Mouse (Mus musculus): ENCODE measurements at regions not wholly inside any gene's neighbourhood (a gene's known extent, or its start where the extent isn't known, plus 50 kb on each side); places are given as distances from the start of the nearest gene placed in this dataset.

DNA sequence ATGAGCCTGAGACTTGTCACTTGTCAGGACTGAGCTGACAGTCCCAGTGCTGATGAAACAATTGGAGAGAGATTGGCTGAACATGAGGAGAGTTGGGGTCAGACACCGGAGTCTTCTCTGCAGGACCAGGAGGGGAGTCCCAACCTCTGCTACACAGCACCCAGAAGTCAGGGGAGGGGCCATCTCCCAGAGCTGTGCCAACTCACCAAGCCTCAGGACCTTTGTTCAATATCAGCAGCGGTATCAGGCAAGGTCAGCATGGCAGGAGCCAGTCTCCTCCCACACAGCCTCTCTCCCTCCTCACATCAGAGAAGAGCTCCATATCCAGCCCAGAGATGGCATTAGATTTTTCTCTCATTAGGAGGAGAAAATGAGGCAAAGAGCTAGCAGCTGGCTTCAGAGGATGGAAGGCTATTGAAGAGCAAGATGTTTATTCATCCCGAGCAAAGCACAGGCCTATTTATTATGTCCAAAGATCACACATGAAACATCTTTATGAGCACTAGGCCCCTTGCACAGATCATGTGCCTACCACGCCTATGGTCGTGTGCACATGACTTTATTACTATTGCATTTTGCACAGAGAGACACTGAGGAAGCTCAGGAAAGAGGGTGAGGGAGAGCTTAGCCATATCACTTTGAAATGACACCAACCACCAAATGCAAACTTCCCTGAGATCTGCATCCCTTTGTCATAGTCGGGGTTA, 532.9 kb downstream of the Tshz3 start:
- DNase-seq (ENCODE audit: low spot score): no peak

- no peak for DNase-seq (ENCODE audit: low spot score)
Observed at GRCm38 (mm10) chr7:37240832-37241231, 532.6 kb downstream of the Zfp536 start.

- DNase-seq (ENCODE audit: low spot score): no peak
Observed at GRCm38 (mm10) chr7:37241781-37242180, 531.7 kb downstream of the Zfp536 start.

DNA sequence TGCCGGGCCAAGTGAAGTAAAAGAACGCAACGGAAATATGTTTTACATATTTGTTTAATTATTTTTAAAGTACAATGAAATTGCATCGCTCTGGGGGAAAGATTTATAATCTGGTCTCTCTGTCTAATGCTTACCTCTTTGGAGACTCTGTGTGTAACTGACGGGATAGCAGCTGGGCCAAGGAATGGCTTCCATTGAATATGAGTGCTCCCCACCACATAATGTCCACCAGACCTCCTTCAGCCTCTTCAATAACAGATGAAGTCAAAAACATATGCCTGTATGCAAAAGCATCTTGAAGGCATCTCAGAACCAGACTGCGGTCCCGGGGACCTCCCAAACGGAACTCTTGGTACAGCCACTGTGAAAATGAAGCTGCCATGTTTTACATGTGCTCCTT, 531.0 kb downstream of the Zfp536 start:
- no peak for DNase-seq (ENCODE audit: low spot score)

GRCm38 (mm10) chr7:37246156-37246555, 527.3 kb downstream of the Zfp536 start:
- DNase-seq (ENCODE audit: low spot score): no peak

- no peak for DNase-seq (ENCODE audit: low spot score)
Observed at GRCm38 (mm10) chr7:37254431-37254830, 519.0 kb downstream of the Zfp536 start.

DNA sequence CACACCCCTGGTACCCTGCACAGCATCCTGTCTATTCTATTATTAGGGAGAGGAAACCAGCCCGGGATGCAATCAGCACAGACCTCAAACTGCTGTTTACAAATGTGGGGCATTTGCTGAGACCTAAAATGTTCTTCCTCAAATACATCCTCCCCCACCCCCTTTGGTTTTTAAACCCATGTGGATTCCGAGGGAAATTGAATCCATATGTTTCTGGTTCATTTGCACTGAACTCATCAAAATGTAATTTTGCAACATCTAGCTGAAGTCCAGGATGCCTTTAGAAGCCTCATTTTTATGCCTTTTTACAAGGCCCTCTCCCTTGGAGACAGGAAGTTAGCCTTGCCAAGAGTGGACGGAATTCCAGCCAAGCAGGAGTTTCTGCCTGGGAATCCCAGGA, 517.6 kb downstream of the Zfp536 start:
- DNase-seq (ENCODE audit: low spot score): no peak

GRCm38 (mm10) chr7:37259293-37259692, 514.1 kb downstream of the Zfp536 start:
- DNase-seq (ENCODE audit: low spot score): peak; percentile 29

DNA sequence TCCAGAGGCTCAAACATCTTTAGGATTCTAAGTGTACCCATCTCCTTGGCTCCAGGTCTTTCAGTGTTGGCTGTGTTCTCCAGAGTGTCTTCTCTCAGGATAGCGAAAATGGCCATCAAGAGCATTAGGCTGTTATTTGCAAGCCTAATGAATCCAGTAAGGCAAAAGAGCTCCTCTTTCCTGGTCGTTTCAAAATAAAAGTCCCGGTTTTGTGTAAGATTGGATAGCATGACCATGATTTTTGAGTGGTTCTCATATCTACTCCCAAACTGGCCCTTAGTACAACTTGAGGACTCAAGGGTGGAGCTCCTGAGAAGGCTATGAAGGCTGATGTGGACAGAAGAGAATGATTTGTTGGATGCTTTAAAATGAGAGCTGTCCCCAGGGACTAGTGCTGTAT, 510.6 kb downstream of the Zfp536 start:
- DNase-seq (ENCODE audit: low spot score): no peak

DNA sequence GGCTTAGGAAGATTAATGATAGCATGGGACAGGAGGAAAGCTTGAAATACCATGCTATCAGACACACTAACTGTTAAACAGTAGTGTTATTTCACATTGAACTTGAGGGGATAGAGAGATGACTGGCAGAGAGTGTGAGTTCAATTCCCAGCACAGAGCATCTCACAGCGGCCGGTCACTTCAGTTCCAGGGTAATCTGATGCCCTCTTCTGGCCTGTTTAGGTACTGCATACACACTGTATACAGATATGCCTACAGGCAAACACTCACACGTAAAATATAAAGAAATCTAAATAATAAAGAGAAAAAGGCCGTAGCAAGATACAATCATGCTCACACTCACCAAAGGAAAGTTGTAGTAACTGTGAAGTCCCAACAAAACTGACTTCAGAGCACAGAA, 506.0 kb downstream of the Zfp536 start:
- peak; percentile 12 for DNase-seq (ENCODE audit: low spot score)

GRCm38 (mm10) chr7:37270841-37271240, 502.6 kb downstream of the Zfp536 start:
- DNase-seq (ENCODE audit: low spot score): no peak

- peak; percentile 59 for DNase-seq (ENCODE audit: low spot score)
Observed at GRCm38 (mm10) chr7:37290018-37290417, 483.4 kb downstream of the Zfp536 start.

- DNase-seq (ENCODE audit: low spot score): peak; percentile 69
Observed at GRCm38 (mm10) chr7:37290493-37291045, 482.9 kb downstream of the Zfp536 start.

- DNase-seq (ENCODE audit: low spot score): peak; percentile 24
Observed at GRCm38 (mm10) chr7:37291726-37292125, 481.7 kb downstream of the Zfp536 start.

DNA sequence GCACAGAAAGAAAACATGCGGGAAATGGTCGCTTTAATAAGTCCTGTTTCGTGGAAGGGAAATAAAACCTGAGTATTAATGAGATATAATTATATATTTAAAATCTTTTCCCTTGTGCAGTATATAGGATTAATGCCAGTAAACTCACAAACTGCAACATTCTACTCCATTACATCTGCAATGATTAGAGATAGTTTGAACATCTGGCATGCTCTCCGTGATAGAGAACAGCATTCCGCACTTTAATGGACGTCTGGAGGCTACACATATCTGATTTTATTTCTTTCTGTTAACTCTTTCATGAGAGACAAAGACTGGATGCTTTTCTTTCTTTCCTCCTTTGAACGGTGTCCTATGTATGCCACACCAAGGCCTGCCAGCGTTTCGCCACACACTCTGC, 480.9 kb downstream of the Zfp536 start:
- no peak for DNase-seq (ENCODE audit: low spot score)

GRCm38 (mm10) chr7:37298888-37299287, 474.6 kb downstream of the Zfp536 start:
- peak; percentile 28 for DNase-seq (ENCODE audit: low spot score)

DNA sequence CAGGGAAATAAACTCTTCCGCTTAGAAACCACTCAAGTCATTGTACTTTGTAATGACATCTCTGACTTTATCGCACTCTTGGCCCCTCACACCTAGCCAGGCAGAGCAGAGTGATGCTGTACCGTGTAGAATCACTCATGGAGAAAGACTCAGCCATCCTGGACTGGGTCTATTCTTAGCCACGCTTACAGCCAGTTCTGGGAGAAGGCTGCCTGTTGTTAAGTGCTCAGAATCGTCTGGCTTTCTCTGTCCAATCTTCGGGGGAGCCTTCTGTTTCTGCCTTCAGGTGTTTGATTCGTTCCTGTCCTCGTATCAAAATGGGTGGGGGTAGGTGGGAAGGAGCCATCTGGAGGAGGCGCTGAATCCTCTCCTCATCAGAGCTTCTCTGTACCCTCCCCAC, 468.0 kb downstream of the Zfp536 start:
- no peak for DNase-seq (ENCODE audit: low spot score)

DNA sequence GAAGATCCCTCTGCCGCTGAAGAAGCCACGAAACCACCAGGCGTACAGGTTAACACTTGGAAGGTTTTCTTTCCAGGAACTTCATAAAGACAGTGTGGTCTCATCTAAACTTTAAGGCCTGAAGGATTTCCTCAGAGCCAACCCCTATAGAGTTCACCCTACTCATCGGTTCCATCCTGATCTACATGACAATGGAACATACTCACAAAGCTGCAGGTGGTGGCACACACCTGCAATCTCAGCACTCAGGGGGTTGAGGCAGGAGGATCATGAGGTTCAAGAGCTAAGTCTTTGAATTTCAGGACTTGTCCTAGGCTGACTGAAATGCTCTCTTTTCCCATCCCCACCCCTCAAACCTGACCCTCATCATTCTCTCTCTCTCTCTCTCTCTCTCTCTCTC, 466.2 kb downstream of the Zfp536 start:
- no peak for DNase-seq (ENCODE audit: low spot score)

GRCm38 (mm10) chr7:37324653-37325052, 448.8 kb downstream of the Zfp536 start:
- no peak for DNase-seq (ENCODE audit: low spot score)

DNA sequence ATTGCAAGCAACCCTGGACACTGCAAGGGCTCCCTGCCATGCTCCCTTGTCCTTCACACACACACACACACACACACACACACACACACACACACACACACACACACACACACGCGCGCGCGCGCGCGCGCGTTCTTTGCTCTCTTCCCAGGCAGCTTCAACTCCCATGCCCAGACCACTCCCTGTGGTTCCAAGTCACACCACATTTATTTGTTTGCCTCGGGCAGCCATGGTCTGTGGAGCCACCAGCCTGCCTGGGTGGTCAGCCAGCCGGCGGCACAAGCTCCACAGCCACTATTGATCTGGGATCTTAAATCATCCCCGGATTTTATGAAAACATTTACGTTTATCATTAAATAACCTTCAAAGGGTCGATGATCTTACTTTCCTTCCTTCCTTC, 440.0 kb downstream of the Zfp536 start:
- DNase-seq (ENCODE audit: low spot score): no peak

- no peak for DNase-seq (ENCODE audit: low spot score)
Observed at GRCm38 (mm10) chr7:37335212-37335611, 438.2 kb downstream of the Zfp536 start.

DNA sequence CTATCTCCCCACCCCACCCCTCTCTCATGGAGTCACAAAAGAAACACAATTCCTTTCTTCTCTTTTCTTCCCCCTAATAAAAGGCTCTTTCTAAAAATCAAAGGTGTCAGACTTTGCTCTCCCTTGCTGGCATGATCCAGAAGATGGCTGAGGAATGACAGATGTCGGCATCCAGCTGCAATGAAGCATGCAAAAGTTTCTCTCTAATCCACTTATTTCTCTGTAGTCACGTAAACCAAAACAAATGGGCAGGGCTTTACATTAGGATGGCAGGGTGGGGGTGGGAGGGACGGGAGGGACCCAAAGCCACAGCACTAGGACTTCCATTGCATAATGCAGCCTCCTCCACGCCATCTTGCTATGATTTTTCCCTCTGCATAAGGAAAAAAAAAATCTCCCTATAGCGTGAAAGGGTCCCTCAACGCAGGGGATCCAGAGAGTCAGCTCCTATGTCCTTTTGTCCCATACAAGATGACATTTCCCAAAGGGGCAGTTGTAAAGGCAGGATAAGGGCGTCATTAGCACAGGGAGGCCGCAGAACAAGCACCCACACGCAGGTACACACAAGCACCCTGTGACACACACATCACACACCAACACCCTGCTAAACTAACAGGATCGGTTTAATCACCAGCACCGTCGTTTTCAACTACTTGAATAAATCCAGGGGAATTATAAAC, 437.1 kb downstream of the Zfp536 start:
- peak; percentile 35 for DNase-seq (ENCODE audit: low spot score)

DNA sequence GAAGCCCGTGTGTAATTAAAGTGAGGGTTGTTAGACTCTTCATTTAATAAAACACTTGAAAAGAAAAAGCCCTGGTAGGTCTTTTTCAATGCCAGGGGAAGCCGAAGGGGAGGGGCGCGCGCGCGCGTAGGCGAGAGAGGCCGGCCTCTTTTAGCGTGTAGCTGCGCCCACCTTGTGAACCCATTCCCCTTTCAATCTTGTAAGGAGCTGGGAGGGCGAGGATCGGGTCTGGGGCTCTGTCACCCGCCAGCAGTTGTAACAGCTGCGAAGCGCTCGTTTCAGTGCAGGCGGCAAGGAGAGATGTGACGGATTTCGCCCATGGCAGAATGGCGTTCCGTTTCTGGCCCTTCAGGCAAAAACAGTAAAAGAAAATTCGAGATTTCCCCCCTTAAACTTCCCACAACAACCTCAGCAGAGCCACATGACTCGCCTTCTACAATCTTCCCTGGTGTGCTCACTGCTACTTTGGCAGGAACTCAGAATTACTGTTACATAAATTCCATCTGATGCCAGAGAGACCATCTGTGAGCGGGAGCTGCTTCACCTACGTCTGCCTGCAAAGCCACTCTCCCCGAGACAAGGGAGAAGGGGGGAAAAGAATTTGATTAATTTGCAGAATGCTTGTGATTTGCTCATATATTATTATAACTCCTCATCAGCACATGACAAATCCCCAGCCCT, 436.4 kb downstream of the Zfp536 start:
- peak; percentile 32 for DNase-seq (ENCODE audit: low spot score)

All from retina, embryonic 14.5 days (tissue).